Mouse (Mus musculus): ENCODE measurements at regions not wholly inside any gene's neighbourhood (a gene's known extent, or its start where the extent isn't known, plus 50 kb on each side); places are given as distances from the start of the nearest gene placed in this dataset.

GRCm38 (mm10) chr16:24153943-24154342 lies 165.3 kb upstream of the Bcl6 start:
- TF ChIP-seq CTCF (IDR thresholded peaks at IDR 0.05; ENCODE audit: borderline replicate concordance, insufficient read depth, low read length) (no peak), POLR2A (IDR thresholded peaks at IDR 0.05; ENCODE audit: low read depth, low read length) (no peak)

Measured in embryonic fibroblast, embryonic 13.5 days (primary cell).